Mouse (Mus musculus) cerebellum, adult 2 months (tissue): ENCODE results near the gene Nsd1.

Experiments used
- CTCF ChIP-seq: fragments of 200-500 bp; IDR thresholded peaks from 2 replicates; pipeline ENCODE4 v1.5.1; 2011; ENCODE audit warnings: low read depth, mild to moderate bottlenecking, control low read depth, low read length, moderate library complexity, borderline replicate concordance; ENCODE audit not compliant: insufficient read depth
- POLR2A ChIP-seq: fragments of 200-500 bp; IDR thresholded peaks from 2 replicates; pipeline ENCODE4 v1.6.1; 2011; ENCODE audit warnings: low read length, control low read depth, borderline replicate concordance; ENCODE audit not compliant: insufficient read depth

- TF ChIP-seq POLR2A (no peak), CTCF (no peak)
Measured at GRCm38 (mm10) chr13:55252820-55253219, 43.2 kb downstream of the Nsd1 start.
